Mouse (Mus musculus) embryo, embryonic 11.5 days (tissue): ENCODE data around the gene Ssrp1.
A peak's percentile ranks its signal among the peaks of the same experiment; 100 is the strongest.

Source experiments
- DNase-seq: peaks from one replicate; pipeline ENCODE4 v3.0.0-alpha.2; 2012; ENCODE audit warnings: low read depth, low spot score

Gene Ssrp1

DNA sequence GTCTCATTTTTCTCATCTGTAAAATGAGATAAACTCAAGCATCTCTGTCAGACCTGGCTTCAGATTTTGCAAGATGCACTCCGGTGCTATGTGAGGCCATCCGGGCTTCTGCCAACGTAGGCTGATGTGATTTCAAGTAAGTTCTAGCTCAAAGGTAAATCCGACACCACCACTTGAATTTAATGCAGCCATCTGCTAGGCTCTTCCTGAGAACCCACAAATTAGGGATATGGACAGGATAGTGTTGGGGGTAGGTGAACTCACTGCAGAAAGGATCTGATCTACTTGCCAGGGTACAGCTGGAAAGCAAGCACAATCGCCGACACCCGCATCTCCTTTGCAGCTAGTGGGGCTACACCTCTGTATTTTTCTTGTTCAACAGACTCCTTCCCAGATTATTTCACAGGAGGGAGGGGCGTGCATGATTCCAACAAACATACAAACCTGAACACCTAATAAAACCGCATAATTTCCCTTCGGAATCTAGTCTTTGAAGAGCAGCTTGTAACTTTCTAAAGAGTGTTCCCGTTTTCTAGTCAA lies 457 bp upstream of the Ssrp1 start:
- DNase-seq: no peak

DNA sequence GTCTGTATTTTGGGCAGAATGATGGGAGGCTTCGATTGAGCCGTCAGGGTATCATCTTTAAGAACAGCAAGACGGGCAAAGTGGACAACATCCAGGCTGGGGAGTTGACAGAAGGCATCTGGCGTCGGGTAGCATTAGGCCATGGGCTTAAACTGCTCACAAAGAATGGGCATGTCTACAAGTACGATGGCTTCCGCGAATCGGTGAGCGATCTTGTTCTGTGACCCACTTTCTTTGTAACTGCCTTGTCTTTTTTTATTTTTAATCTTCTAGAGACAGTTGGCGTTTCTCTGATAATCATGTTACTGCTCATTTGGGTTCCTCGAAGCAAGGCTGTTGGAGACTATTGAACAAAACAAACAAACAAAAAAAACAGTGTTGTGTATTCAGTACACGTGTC lies 1.3 kb downstream of the Ssrp1 start:
- no peak for DNase-seq

GRCm38 (mm10) chr2:85043623-85044022 lies 6.6 kb downstream of the Ssrp1 start:
- no peak for DNase-seq

DNA sequence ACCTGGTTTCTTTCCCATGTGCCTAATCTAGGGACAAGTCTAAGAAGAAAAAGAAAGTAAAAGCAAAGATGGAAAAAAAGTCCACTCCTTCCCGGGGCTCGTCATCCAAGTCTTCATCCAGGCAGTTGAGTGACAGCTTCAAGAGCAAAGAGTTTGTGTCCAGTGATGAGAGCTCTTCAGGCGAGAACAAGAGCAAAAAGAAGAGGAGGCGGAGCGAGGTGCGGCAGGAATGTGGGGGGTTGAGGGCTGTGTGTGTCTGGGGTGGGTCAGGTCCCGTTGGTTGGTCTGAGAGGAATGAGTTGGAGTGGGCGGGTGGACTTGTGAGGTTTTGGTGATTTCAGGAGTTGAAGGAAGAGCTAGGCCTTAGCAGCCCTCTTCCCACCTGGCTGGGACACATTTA lies 9.2 kb downstream of the Ssrp1 start:
- no peak for DNase-seq

DNA sequence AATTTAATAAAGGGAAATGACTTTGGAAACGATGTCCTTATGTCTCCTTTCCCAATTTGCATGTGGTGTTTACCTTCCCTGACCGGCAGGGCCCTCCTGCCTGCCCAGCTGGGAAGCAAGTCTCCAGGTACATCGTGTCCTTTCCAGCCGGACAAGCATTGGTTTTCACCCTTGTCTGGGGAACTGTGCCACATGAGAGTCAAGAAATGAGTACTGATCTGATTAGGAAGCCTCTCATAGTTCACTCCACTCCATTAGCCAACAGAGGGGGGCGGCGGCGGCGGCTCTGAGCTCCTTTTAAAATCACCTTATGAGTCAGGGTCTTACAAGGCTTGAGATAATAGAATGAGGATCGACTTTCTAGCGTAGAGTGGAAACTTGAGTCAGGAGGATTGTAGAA lies 10.0 kb downstream of the Ssrp1 start:
- no peak for DNase-seq

GRCm38 (mm10) chr2:85047596-85048167 lies 10.6 kb downstream of the Ssrp1 start, which contains the start of gene Tnks1bp1:
Gene Tnks1bp1 (plus strand): TSS chr2:85048022.
- peak; percentile 85 for DNase-seq

DNA sequence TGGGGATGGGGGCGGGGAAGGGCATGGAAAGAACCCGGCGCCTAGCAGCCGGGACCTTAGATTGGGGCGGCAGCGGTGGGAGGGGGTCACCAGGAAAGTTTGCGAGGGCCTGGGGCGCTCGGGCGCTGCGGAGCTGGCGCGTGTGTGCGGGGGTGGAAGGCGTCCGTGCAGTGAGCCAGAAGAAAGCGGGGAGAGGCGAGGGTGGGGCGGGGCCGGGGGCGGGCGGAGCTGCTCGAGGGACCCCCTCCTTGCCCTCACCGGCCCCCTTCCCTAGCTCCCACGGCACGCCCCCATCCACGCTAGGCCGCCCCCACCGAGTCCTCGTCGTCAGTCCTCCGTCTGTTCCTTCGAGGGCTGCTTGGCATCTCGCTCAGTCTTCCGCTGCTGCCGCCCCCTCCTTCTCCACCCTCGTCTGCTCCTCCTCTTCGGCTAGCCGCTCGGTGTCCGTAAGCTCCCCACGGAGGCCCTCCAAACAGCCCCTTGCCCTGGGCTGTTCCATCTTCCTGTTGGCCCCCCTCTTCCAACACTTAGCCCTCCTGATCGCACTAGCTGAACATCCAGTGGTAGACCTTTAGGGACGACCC lies 11.2 kb downstream of the Ssrp1 start:
- DNase-seq: peak; percentile 45

DNA sequence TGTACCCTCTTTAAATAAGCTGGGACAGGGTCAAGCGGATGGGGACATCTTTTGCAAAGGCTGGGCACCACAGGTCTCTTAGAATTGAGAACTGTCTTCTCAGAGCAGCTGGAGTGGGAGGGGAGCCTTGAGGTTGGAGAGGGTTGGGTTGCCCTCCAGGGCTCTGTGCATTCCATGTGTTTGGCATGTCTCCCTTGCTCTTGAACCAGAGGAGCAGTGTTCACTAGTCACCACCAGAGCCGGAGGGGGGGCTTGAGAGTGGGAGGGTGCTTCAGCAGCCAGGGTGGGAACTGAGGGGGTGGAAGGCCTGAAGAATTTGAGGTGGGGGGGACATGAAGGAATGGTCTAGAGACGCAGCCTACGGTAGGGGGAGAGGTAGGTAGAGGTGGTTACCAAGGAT lies 12.2 kb downstream of the Ssrp1 start:
- DNase-seq: no peak

DNA sequence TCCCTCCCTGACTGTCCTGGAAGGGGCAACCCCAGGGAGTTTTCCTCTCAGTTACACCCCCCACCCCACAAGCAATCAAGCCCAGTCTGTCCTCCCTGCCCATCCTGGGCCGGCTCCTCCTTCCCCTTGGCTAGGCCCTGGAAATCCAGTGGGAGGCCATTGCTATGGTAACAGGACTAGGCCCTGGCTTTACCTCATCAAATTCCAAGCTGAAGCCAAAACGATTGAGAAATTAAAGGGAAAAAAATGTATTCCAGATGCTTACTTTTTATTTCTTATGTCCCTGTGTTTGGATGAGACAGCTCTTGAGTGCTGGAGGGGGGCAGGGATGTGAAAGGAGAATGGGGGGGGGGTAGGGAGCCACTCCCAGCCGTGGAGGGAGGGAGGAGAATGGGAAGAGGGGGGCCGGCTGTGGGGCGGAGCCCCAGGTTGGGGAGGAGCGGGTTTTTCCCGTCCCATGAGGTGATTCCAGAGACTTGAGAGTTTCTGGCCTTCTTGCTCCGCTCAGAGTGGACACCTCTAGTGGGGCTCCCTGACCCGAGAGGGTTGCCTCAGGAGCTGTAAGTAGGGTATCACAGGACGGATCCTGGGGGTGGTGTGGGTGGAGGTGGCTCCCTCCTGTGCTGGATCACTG lies 13.1 kb downstream of the Ssrp1 start:
- DNase-seq: peak; percentile 48

DNA sequence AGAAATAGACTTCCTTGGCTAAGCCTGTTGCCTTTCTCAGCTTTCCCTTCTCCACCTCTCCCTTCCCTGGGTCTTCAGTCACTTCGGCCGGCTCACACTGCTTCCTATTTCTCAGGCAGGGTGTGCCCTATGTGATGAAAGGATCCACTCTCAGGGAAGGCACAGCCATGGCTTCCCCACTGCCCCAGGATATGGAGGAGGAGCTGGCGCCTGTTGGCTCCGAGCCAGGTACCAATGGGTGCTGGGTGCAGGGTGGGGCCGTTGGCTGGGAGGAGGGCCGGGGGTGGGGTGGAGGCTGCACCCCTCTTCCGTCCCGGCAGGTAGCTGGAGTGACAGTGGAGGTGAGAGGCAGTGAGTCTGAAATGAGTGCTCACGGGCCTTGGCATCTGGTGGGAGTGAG lies 13.7 kb downstream of the Ssrp1 start:
- DNase-seq: no peak

- no peak for DNase-seq
These were observed 16.3 kb downstream of the Ssrp1 start for GRCm38 (mm10) chr2:85053192-85053816.

DNA sequence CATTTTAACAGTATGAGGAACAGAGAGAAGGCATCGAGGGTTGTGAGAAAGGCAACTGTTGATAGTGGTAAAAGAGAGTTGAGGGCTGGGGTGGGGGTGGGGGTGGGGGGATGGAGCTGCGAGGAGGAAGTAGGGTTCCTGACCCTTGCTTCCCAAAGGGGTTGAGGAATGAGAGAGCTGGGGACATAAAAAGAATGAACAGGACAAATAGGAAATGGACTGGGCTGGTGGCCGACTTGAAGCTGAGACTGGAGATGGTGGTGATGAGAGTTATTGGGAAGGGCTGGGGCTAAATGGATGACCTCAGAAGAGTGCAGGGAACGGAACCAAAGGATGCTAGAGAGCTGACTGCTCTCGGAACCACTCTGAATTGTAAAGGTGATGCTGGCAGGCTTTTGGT lies 19.7 kb downstream of the Ssrp1 start:
- DNase-seq: no peak

GRCm38 (mm10) chr2:85059677-85060076 lies 22.6 kb downstream of the Ssrp1 start:
- DNase-seq: no peak

DNA sequence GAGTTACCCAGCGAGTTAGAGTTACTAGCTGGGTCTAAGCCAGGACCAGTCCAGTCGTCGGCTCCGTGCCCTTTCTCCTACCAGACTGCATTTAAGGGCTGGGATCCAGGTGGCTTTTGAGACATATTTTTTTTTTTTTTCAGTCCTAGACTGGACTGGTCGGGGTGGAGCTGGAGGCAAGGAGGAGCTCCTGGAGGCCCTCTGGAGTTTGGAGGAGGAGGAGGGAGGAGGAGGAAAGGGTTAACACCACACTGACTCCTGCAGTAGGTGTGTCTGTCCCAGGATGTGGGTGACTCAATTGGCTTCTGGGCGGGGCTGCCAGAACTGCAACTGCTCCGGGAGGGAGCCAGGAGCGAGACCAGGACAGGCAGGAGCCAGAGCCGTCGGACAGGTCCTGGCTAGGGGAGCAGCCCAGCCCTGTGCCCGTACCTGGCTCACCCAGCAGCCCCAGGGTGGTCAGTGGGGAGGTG lies 23.6 kb downstream of the Ssrp1 start:
- no peak for DNase-seq

GRCm38 (mm10) chr2:85061107-85061541 lies 24.1 kb downstream of the Ssrp1 start:
- no peak for DNase-seq

DNA sequence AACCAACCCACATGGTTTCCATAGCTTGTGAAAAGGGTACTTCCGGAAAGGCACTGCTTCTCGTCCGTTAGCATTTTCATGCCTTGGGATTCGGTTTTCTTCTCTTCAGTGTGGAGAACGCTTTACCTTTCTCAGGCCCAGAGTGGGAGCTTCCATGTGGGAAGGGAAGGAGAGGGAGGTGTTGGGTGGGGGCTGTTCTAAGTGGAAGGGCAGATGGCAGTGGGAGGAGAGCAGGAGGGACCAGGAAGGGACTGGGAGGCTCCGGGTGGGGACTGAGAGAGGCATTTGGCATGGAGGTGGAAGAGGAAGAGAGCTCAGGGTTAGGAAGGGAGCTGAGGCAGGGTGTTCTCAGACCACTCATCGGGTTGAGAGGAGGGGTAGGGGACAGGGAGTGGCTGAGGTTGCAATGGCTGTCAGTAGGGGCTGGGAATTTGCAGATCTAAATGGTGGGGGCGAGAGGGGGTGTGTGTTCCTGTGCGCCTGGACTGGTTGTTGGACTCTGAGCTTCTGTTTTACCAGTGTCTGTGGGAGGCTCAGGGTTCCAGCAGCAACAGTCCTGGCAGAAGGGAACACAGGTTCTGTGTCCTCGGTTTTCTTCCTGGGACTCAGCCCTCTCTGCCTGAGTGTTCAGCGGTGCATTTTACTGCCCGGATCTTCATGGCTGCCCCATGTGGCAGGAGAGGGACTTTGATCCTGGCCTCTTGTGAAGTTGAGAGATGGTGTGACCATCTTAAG lies 28.3 kb downstream of the Ssrp1 start:
- no peak for DNase-seq

DNA sequence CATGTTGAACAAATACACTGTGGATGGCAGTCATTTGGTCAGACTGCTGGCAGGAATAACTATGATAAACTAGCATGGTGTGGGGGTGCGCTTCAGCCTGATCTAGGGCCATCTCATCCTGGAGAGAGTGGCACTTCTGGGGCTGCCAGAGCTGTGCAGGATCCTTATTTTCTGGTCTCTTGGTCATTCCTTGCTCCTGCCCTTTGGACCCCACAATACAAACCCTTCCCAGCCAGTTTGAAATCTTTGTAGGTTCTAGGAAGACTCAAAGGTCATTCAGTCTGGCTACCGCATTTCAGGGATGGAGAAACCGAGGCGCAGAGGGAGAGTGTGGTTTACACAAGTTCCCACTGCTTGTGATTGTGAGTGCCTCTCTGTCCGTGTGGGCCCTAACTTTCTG lies 29.9 kb downstream of the Ssrp1 start:
- no peak for DNase-seq

GRCm38 (mm10) chr2:85067903-85068625 lies 31.0 kb downstream of the Ssrp1 start:
- no peak for DNase-seq

DNA sequence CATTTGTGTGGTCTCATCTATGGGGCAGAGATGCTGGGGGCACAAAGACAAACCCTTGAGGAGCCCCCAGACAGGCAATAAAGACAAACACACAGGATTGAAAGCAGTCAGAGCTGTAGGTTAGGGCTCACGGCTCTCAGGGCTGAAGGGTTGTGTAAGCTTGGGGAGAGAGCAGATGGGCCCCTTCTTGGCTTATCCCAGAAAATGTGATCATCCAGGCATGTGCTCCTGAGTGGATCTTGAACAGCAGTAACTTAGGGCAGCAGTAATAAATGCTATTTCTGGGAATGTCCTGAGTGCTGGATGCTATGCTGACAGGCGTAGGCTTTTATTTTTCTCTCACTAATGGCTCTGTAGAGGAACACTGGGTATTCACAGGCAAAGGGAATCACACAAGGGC lies 31.6 kb downstream of the Ssrp1 start:
- no peak for DNase-seq

DNA sequence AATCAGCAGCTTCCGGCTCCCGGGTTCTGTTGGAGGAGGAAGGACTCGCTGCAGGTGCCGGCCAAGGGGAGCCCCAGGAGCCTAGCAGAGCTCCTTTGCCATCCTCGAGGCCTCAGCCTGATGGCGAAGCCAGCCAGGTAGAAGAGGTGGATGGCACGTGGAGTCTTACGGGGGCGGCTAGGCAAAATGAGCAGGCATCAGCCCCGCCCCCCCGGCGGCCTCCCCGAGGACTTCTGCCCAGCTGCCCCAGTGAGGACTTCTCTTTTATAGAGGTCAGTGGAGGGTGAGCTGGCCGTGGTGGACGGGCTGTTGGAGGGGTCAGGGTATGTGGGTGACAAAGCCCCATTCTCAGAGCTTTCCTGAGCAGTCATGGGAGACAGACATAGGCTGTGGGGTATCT lies 33.1 kb downstream of the Ssrp1 start:
- DNase-seq: no peak

DNA sequence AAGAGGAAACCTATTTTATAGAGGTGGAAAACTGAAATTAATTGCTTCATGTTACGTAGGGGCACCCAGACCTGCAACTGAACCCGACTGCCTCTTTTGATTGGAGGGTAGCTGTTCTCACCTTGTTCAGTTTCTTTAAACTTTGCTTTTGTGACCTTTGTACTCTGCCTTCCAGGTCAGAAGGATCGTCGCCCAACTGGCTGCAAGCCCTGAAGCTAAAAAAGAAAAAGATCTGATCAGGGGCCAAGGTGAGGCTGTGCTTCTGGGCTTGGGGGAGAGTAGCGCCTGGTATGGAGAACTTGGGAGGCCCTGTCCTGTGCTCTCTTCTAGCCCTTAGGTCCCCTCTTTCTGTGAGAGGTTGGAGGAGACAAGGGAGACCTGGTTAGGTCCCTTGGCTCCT lies 34.9 kb downstream of the Ssrp1 start:
- no peak for DNase-seq
